Mouse (Mus musculus) layer of hippocampus, postnatal 14 days (tissue): ENCODE measurements around the gene Rsph3a. TPM values are rescaled to one million over a fixed set of nuclear protein-coding genes. Genes with fewer than 3 reads are reported as not detected.
"Not testable (repeated sequence)": the region's sequence is repeated elsewhere in the genome, so short reads cannot be mapped to it uniquely, and the experiment has no call there.

ENCODE experiments used
- DNase-seq, 2 experiments: peaks; one replicate each; pipeline ENCODE4 v3.0.0; 2021 to 2022; ENCODE audit warnings: low spot score in 2 of 2, mixed read lengths in 1 of 2
- total RNA-seq, 2 experiments: library from RNA; stranded (reverse); gene quantifications; 2 replicates each; pipeline ENCODE4 v1.2.3; 2021

Rsph3a gene
- total RNA-seq, 2 experiments from 2014 or later, result 37.3 to 41.0 TPM

DNA sequence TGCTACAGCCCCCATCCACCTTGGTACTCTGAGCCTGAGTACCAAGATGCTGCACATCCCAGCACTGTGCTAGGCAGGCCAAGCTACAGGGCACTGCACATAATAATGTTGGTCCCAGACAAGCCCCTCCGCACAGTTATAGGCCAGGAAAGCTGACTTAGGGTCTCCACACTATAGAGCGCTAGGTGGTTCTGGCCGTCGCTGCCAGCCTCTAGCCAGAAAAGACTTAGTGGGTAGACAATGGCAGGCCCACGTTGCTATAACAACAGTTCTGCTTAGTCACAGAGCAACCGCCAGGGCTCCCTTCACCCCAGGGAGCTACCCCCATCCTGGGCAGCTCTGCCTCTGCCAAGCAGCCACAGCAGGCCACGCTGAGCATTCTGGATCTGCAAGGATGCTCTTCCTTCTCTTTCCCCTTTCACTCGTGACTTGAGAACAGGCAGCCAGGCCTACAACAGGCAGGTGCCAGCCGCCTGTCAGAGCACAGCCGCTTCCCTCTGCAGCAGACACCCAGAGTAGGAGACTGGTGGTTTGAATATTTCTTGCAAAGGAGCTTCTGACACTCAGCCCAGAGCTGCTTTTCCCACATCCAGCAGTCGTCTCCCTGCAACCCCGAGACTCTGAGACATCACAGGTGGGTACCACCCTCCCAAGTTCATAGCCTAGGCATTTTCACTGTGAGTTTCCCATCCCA, 82.2 kb downstream of the Rsph3a start:
- not testable (repeated sequence) for DNase-seq

Other genes with a start within 250 kb of the Rsph3a start
- 10 to 100 TPM; 10.6 to 13.3 TPM for gene Fndc1, start 118.3 kb upstream of the Rsph3a start, total RNA-seq
- gene Tagap, start 19.6 kb upstream of the Rsph3a start, total RNA-seq, result 1 to 10 TPM; 3.9 to 4.7 TPM
- gene Gm49673, start 202.2 kb downstream of the Rsph3a start, total RNA-seq, result under 1 TPM in 1 of 2 experiments, not detected in 1; 0.24 TPM
- gene Rnaset2a, start 202.5 kb downstream of the Rsph3a start, total RNA-seq, result 1 to 10 TPM; 5.8 to 8.3 TPM
- gene Fgfr1op, start 219.9 kb downstream of the Rsph3a start, total RNA-seq, result 10 to 100 TPM; 16.0 to 16.3 TPM